Mouse (Mus musculus): Measurements from ENCODE around the gene Kmt2a.

The Kmt2a gene

GRCm38 (mm10) chr9:44881221-44881871 lies at the start of gene Kmt2a:
Gene Kmt2a, minus strand, starts transcription at chr9:44881296.
- DNase-seq, result peak; percentile 99 to 100

- no peak for DNase-seq
These were observed 40.4 kb upstream of the Kmt2a start for GRCm38 (mm10) chr9:44921543-44921942.

GRCm38 (mm10) chr9:44921123-44921468 lies 40.0 kb upstream of the Kmt2a start:
- no peak for DNase-seq

- DNase-seq, result peak; percentile 91
These were observed 39.5 kb upstream of the Kmt2a start, which contains the start of gene Atp5l for GRCm38 (mm10) chr9:44920374-44921122. Gene Atp5l, minus strand, starts transcription at chr9:44920742.

- DNase-seq, result no peak
These were observed 38.5 kb upstream of the Kmt2a start for GRCm38 (mm10) chr9:44919606-44920005.

GRCm38 (mm10) chr9:44916196-44916595 lies 35.1 kb upstream of the Kmt2a start:
- DNase-seq, result peak; percentile 52 to 64

GRCm38 (mm10) chr9:44914706-44915105 lies 33.6 kb upstream of the Kmt2a start:
- DNase-seq, result no peak

GRCm38 (mm10) chr9:44911365-44911764 lies 30.3 kb upstream of the Kmt2a start:
- DNase-seq, result no peak

GRCm38 (mm10) chr9:44905620-44906019 lies 24.5 kb upstream of the Kmt2a start:
- DNase-seq, result no peak

GRCm38 (mm10) chr9:44904964-44905363 lies 23.9 kb upstream of the Kmt2a start:
- DNase-seq, result peak; percentile 68 to 69

GRCm38 (mm10) chr9:44903856-44904255 lies 22.8 kb upstream of the Kmt2a start:
- no peak for DNase-seq

GRCm38 (mm10) chr9:44900402-44900801 lies 19.3 kb upstream of the Kmt2a start:
- peak in 1 of 2 experiments; percentile 16 for DNase-seq

GRCm38 (mm10) chr9:44899716-44900115 lies 18.6 kb upstream of the Kmt2a start:
- no peak for DNase-seq

- no peak for DNase-seq
These were observed 15.9 kb upstream of the Kmt2a start for GRCm38 (mm10) chr9:44897024-44897423.

GRCm38 (mm10) chr9:44892664-44893063 lies 11.6 kb upstream of the Kmt2a start:
- DNase-seq, result no peak

GRCm38 (mm10) chr9:44891210-44891609 lies 10.1 kb upstream of the Kmt2a start:
- no peak for DNase-seq

GRCm38 (mm10) chr9:44890122-44890521 lies 9.0 kb upstream of the Kmt2a start:
- no peak for DNase-seq

- no peak for DNase-seq
These were observed 7.1 kb upstream of the Kmt2a start for GRCm38 (mm10) chr9:44888114-44888624.

- DNase-seq, result peak; percentile 53 to 59
These were observed 2.0 kb upstream of the Kmt2a start for GRCm38 (mm10) chr9:44882981-44883569.

GRCm38 (mm10) chr9:44882436-44882980 lies 1.4 kb upstream of the Kmt2a start:
- DNase-seq, result peak; percentile 73

GRCm38 (mm10) chr9:44881941-44882435 lies 892 bp upstream of the Kmt2a start:
- DNase-seq, result peak; percentile 86 to 92

- DNase-seq, result peak; percentile 61 to 62
These were observed 601 bp downstream of the Kmt2a start for GRCm38 (mm10) chr9:44880309-44881081.

Measured in cerebellum, postnatal 10 days (tissue).